Mouse (Mus musculus) limb, embryonic 14.5 days (tissue): Measurements from ENCODE around the gene Aif1l. TPM values are rescaled to one million over a fixed set of nuclear protein-coding genes. Genes with fewer than 3 reads are reported as not detected.

ENCODE experiments used
- ATAC-seq: fragments of 200-750 bp; cut with Nextera tagmentation; 2 replicates; pipeline ENCODE4 v1.8.0; 2017; ENCODE audit warnings: low read depth, moderate number of reproducible peaks, moderate TSS enrichment; ENCODE audit not compliant: low FRiP score
- DNase-seq: peaks from one replicate; pipeline ENCODE4 v3.0.0-alpha.2; 2015; ENCODE audit warnings: low spot score
- H3K27ac ChIP-seq: fragments of 300-500 bp; sonication (generic); replicated peaks from 2 replicates; pipeline ENCODE4 v1.5.1; 2014; ENCODE audit warnings: low read depth, mild to moderate bottlenecking, low read length, moderate library complexity, mixed read lengths
- H3K27me3 ChIP-seq: fragments of 300-500 bp; sonication (generic); 2 replicates; pipeline ENCODE4 v1.6.1; 2014; ENCODE audit warnings: low read length, mixed read lengths; ENCODE audit not compliant: control insufficient read depth, insufficient read depth
- H3K36me3 ChIP-seq: fragments of 300-500 bp; sonication (generic); 2 replicates; pipeline ENCODE4 v1.6.1; 2014; ENCODE audit warnings: mild to moderate bottlenecking, low read length, moderate library complexity, mixed read lengths; ENCODE audit not compliant: control insufficient read depth, insufficient read depth
- H3K4me1 ChIP-seq: fragments of 300-500 bp; sonication (generic); 2 replicates; pipeline ENCODE4 v1.6.1; 2014; ENCODE audit warnings: antibody characterized with exemption, low read length, mixed read lengths; ENCODE audit not compliant: control insufficient read depth, insufficient read depth
- H3K4me2 ChIP-seq: fragments of 300-500 bp; sonication (generic); replicated peaks from 2 replicates; pipeline ENCODE4 v1.6.1; 2014; ENCODE audit warnings: low read depth, mild to moderate bottlenecking, low read length, moderate library complexity; ENCODE audit not compliant: severe bottlenecking
- H3K4me3 ChIP-seq: fragments of 300-500 bp; sonication (generic); replicated peaks from 2 replicates; pipeline ENCODE4 v1.5.1; 2014; ENCODE audit warnings: low read length
- H3K9ac ChIP-seq: fragments of 300-500 bp; sonication (generic); 2 replicates; pipeline ENCODE4 v1.6.1; 2014; ENCODE audit warnings: mild to moderate bottlenecking, low read depth, low read length, moderate library complexity; ENCODE audit not compliant: severe bottlenecking
- H3K9me3 ChIP-seq: fragments of 300-500 bp; sonication (generic); 2 replicates; pipeline ENCODE4 v1.6.1; 2016; ENCODE audit warnings: low read length; ENCODE audit not compliant: control insufficient read depth
- POLR2A ChIP-seq: fragments of 200-500 bp; IDR thresholded peaks from 2 replicates; pipeline ENCODE4 v1.8.0; 2012; ENCODE audit warnings: inconsistent platforms, mild to moderate bottlenecking, moderate library complexity, borderline replicate concordance; ENCODE audit not compliant: insufficient read depth, insufficient read length; ENCODE audit errors: extremely low read depth
- WGBS: fragments of 180-500 bp; shearing (Covaris S2); extraction: QIAGEN DNeasy Blood & Tissue Kit; methylation state at CpG from one replicate; pipeline ENCODE4 v1.1.7; 2014; 5-methylcytosine and 5-hydroxymethylcytosine counted together
- polyA plus RNA-seq, 2 experiments: library from polyadenylated mRNA; depleted of rRNA in 1 of 2; stranded (reverse) in 1 of 2; unstranded in 1 of 2; fragments of >200 nt; fragmentation: Nextera tagmentation in 1 of 2; extraction: Ambion mirVana in 1 of 2; gene quantifications; 2 replicates each; pipeline versions ENCODE4 v1.2.1 to v1.2.3; 2012 to 2014

Aif1l gene
- polyA plus RNA-seq, 2 experiments, result 28.2 to 32.3 TPM

DNA sequence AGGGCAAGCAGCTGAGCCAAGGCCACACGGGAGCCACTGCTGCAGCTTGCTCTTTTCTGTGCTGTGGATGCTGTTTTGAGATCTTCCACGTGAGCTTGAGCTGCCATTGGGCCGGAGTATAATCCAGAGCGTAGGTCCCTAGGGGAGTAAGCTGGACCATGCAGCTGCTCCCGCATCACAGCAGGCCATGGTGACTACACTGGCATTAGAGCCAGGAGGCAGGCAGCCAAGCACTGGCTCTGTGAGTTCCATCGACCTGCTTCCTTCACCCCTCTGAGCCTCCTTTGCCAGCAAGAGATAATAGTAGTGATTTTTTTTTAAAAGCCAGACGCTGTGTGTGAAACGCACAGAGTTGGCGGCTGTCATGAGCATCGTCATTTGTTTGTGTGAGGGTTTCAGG lies 2.3 kb downstream of the Aif1l start:
- TF ChIP-seq POLR2A, result no peak
- H3K9me3 ChIP-seq, result no peaks in the 10 kb centered on the region
- WGBS, result 88% methylated on average over 10 of the region's 10 CpGs
- 0 out of 2 replicates have a peak, but pooled peaks cover 4% of the 10 kb centered on the region for H3K36me3 ChIP-seq
- ATAC-seq, result no peak
- no peaks in the 10 kb centered on the region for H3K27me3 ChIP-seq
- no peak overlapping the region for H3K27ac ChIP-seq
- peaks cover 12% of the 10 kb centered on the region for H3K4me1 ChIP-seq
- no peak overlapping the region for H3K9ac ChIP-seq
- DNase-seq, result no peak
- H3K4me3 ChIP-seq, result no peak overlapping the region
- H3K4me2 ChIP-seq, result no peak overlapping the region

DNA sequence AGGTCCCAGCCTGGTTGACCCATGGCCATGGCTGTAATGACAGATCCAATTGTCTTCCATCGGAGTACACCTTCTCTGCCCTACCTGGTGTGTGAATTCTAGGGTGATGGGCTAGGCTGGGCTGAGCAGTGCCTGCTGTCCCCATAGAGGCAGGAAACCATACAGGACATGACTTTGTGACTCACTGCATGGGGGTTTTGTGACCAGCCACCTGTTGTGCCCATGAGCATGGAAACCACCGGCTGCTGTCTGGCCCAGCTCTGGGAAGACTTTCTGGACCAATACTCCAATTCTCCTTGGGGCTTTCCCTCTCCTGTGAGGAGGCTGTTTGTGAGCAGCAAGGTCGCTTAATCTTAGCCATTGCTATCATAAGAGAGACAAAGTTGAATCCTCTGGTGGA lies 2.8 kb downstream of the Aif1l start:
- H3K27ac ChIP-seq, result no peak overlapping the region
- 0 out of 2 replicates have a peak, but pooled peaks cover 4% of the 10 kb centered on the region for H3K36me3 ChIP-seq
- no peak for TF ChIP-seq POLR2A
- ATAC-seq (no peak), DNase-seq (no peak)
- H3K27me3 ChIP-seq, result no peaks in the 10 kb centered on the region
- H3K4me2 ChIP-seq, result no peak overlapping the region
- H3K9me3 ChIP-seq, result no peaks in the 10 kb centered on the region
- H3K9ac ChIP-seq, result no peak overlapping the region
- no peak overlapping the region for H3K4me3 ChIP-seq
- peaks cover 12% of the 10 kb centered on the region for H3K4me1 ChIP-seq
- WGBS, result 86% methylated on average over 3 of the region's 3 CpGs

DNA sequence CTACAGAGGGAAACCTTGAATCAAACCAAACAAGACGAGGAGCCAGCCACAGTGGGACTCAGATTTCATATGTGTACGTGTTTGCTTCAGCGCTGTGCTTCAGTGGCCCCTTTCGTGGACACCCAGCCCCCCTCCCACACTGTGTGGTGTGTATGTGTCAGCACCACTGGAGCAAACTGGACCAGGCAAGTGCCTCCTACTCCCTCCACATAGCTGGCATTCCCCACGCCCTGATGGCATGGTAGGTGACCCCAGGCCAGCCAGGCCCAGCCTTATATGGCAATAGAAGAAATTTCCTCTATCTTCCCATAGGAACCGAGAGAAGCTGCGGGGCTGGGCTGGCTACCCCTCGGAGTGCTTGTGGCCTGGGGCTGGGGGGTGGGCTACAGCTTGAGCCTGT lies 3.7 kb downstream of the Aif1l start:
- 0 out of 2 replicates have a peak, but pooled peaks cover 4% of the 10 kb centered on the region for H3K36me3 ChIP-seq
- H3K9me3 ChIP-seq, result no peaks in the 10 kb centered on the region
- no peak for TF ChIP-seq POLR2A
- 79% methylated on average over 8 of the region's 8 CpGs for WGBS
- no peak overlapping the region for H3K27ac ChIP-seq
- ATAC-seq, result no peak
- H3K27me3 ChIP-seq, result no peaks in the 10 kb centered on the region
- H3K9ac ChIP-seq, result no peak overlapping the region
- DNase-seq, result no peak
- H3K4me2 ChIP-seq, result no peak overlapping the region
- peaks cover 12% of the 10 kb centered on the region for H3K4me1 ChIP-seq
- H3K4me3 ChIP-seq, result no peak overlapping the region

DNA sequence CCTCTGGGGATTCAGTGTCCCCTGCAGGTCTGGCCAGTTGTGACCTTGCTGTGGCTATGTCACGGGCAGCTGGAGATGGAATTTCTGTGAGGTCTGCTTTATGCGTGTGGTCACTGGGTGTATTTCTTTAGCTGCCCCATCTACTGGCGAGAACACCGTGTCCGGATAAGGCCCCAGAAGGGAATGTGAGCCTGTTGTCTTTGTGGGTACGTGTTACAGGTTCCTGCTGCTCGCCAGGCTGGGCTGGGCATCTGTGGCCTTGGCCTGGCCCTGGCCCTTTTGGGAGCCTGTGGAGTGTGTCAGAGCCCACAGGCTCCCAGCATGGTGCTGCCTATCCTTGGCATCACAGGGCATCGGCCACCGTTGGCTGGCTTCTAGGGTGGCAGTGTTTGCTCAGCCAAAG lies 4.8 kb downstream of the Aif1l start:
- no peaks in the 10 kb centered on the region for H3K9me3 ChIP-seq
- no peak overlapping the region for H3K27ac ChIP-seq
- peaks cover 12% of the 10 kb centered on the region for H3K4me1 ChIP-seq
- no peak for ATAC-seq
- H3K36me3 ChIP-seq, result 0 out of 2 replicates have a peak, but pooled peaks cover 4% of the 10 kb centered on the region
- no peak for DNase-seq
- no peak overlapping the region for H3K4me3 ChIP-seq
- H3K27me3 ChIP-seq, result no peaks in the 10 kb centered on the region
- WGBS, result 88% methylated on average over 9 of the region's 9 CpGs
- no peak overlapping the region for H3K4me2 ChIP-seq
- TF ChIP-seq POLR2A, result no peak
- no peak overlapping the region for H3K9ac ChIP-seq

DNA sequence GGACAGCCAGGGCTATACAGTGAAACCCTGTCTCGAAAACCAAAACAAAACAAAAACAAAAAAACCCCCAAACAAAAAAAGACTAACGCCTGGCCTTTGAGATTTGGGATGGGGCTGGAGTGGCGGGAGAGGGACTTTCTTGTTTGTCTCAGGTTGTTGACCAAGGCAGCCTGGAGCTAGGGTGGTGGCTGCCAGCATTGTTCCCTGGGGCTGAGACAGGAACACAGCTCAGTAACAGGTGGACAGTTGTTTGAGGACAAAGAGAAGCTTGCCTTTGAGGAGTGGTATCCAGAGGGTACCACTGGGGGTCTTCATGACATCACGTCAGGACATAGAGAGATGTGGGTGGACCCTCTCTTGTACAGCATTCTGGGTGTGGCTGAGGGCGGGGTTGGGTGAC lies 5.7 kb downstream of the Aif1l start:
- H3K27ac ChIP-seq, result no peak overlapping the region
- no peaks in the 10 kb centered on the region for H3K27me3 ChIP-seq
- H3K9me3 ChIP-seq, result no peaks in the 10 kb centered on the region
- no peak overlapping the region for H3K4me2 ChIP-seq
- no peak overlapping the region for H3K4me3 ChIP-seq
- ATAC-seq (no peak), DNase-seq (no peak)
- H3K4me1 ChIP-seq, result peaks cover 9% of the 10 kb centered on the region
- peaks cover 7% of the 10 kb centered on the region; the same call in 1 of the 2 replicates for H3K36me3 ChIP-seq
- no peak overlapping the region for H3K9ac ChIP-seq
- TF ChIP-seq POLR2A, result no peak
- 80% methylated on average over 5 of the region's 5 CpGs for WGBS

DNA sequence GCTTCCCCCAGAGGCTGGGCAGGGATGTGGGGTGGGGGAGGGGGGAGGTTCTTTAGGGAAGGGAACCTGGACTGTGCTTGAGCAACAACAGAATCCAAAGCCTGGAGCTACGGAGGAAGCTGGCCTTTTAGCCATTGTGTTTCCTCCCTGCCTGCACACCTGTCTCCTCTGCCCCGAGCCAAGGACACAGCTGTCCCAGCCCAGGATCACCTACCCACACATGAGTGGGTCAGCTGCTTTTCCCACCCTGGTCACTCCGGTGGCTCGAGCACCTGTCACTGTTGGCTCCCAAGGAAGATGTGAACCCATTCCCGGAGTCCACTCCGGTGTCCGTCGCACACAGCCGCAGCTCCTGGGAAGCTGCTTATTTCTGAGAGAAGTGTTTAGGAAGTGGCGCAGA lies 7.3 kb downstream of the Aif1l start:
- DNase-seq (no peak), ATAC-seq (no peak)
- TF ChIP-seq POLR2A, result no peak
- H3K27me3 ChIP-seq, result no peaks in the 10 kb centered on the region
- H3K4me1 ChIP-seq, result no peaks in the 10 kb centered on the region
- no peak overlapping the region for H3K4me2 ChIP-seq
- H3K27ac ChIP-seq, result no peak overlapping the region
- H3K4me3 ChIP-seq, result no peak overlapping the region
- WGBS, result 92% methylated on average over 10 of the region's 10 CpGs
- H3K9ac ChIP-seq, result no peak overlapping the region
- peaks cover 14% of the 10 kb centered on the region; the same call in 1 of the 2 replicates for H3K36me3 ChIP-seq
- no peaks in the 10 kb centered on the region for H3K9me3 ChIP-seq
